Mouse (Mus musculus) bone marrow, adult 2 months (tissue): ENCODE results near the gene Cept1.

Experiments used
- CTCF ChIP-seq: fragments of 200-500 bp; IDR thresholded peaks from 2 replicates; pipeline ENCODE4 v1.5.1; 2011; ENCODE audit warnings: low read length, control low read depth; ENCODE audit not compliant: control insufficient read depth, insufficient read depth
- POLR2A ChIP-seq: fragments of 200-500 bp; IDR thresholded peaks from 2 replicates; pipeline ENCODE4 v1.6.1; 2011; ENCODE audit warnings: low read depth, mild to moderate bottlenecking, control low read depth, low read length, borderline replicate concordance; ENCODE audit not compliant: control insufficient read depth

GRCm38 (mm10) chr3:106528032-106528431, 19.6 kb downstream of the Cept1 start:
- TF ChIP-seq CTCF (no peak), POLR2A (no peak)
